Mouse (Mus musculus): ENCODE measurements around the gene Pbdc1.

- TF ChIP-seq POLR2A (IDR thresholded peaks at IDR 0.05; ENCODE audit: extremely low read depth, insufficient read depth, low read length) (no peak), CTCF (IDR thresholded peaks at IDR 0.05; ENCODE audit: extremely low read depth, insufficient read depth, low read length) (no peak)
Observed at GRCm38 (mm10) chrX:105104175-105104574, 24.6 kb downstream of the Pbdc1 start.

Data from cortical plate, adult 2 months (tissue).